Mouse (Mus musculus): ENCODE results near the gene Ikzf2. TPM values are rescaled to one million over a fixed set of nuclear protein-coding genes. Genes with fewer than 3 reads are reported as not detected.

Ikzf2 gene
- polyA plus RNA-seq, 1 experiment from 2014 or later: 4.8 TPM

DNA sequence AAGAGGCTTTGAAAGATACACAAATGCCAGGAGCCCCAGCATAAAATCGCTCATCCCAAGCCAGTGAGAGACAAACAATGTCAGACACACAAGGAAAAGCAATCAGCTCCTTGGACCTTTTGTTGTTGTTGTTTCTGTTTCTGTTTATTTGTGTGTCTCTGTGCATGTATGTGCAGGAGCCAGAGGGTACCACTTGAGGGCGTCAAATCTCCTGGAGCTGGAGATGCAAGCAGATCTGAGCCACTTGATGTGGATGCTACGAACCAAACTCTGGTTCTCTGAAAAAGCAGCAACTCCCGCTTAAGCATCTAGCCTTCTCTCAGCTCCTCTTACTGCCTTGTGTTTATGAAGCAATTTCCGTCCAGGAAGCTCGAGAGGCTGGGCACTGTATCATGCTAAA lies 198.4 kb downstream of the Ikzf2 start:
- H3K4me3 ChIP-seq (replicated peaks): no peak overlapping the region
- ATAC-seq (ENCODE audit: insufficient number of reproducible peaks, insufficient read depth, low FRiP score, low TSS enrichment, low read depth): no peak
- H3K27ac ChIP-seq: no peak overlapping the region
- H3K4me1 ChIP-seq (replicated peaks): no peaks in the 10 kb centered on the region
- no peaks in the 10 kb centered on the region for H3K27me3 ChIP-seq
- 56% methylated on average over 6 of the region's 6 CpGs for WGBS
- H3K9ac ChIP-seq (replicated peaks): no peak overlapping the region
- H3K36me3 ChIP-seq: no peaks in the 10 kb centered on the region
- H3K9me3 ChIP-seq: no peaks in the 10 kb centered on the region
- H3K4me2 ChIP-seq: no peak overlapping the region

Other genes with a start within 250 kb of the Ikzf2 start
- 1.3 and 1.4 TPM in 2 replicates for gene Spag16, start 139.7 kb upstream of the Ikzf2 start, polyA plus RNA-seq (2016; fragmentation: Nextera tagmentation; extraction: Ambion mirVana)

Data from limb, embryonic 12.5 days (tissue).